Mouse (Mus musculus) hindbrain, embryonic 16.5 days (tissue): ENCODE results near the gene Hcrtr1. TPM values are rescaled to one million over a fixed set of nuclear protein-coding genes. Genes with fewer than 3 reads are reported as not detected.

Source experiments
- ATAC-seq: fragments of 200-750 bp; cut with Nextera tagmentation; 2 replicates; pipeline ENCODE4 v1.8.0; 2017; ENCODE audit warnings: moderate TSS enrichment, moderate library complexity
- H3K27ac ChIP-seq: fragments of 300-500 bp; sonication (generic); 2 replicates; pipeline ENCODE4 v1.5.1; 2014; ENCODE audit warnings: low read depth, mild to moderate bottlenecking, control low read depth, low read length, moderate library complexity
- H3K27me3 ChIP-seq: fragments of 300-500 bp; sonication (generic); replicated peaks from 2 replicates; pipeline ENCODE4 v1.6.1; 2014; ENCODE audit warnings: low read length; ENCODE audit not compliant: control insufficient read depth, insufficient read depth
- H3K36me3 ChIP-seq: fragments of 300-500 bp; sonication (generic); 2 replicates; pipeline ENCODE4 v1.6.1; 2014; ENCODE audit warnings: mild to moderate bottlenecking, low read length, moderate library complexity, mixed read lengths; ENCODE audit not compliant: control insufficient read depth, insufficient read depth
- H3K4me1 ChIP-seq: fragments of 300-500 bp; sonication (generic); 2 replicates; pipeline ENCODE4 v1.6.1; 2014; ENCODE audit warnings: low read depth, low read length; ENCODE audit not compliant: control insufficient read depth, insufficient read depth
- H3K4me2 ChIP-seq: fragments of 300-500 bp; sonication (generic); 2 replicates; pipeline ENCODE4 v1.6.1; 2014; ENCODE audit warnings: mild to moderate bottlenecking, low read length, control low read depth, moderate library complexity
- H3K4me3 ChIP-seq: fragments of 300-500 bp; sonication (generic); 2 replicates; pipeline ENCODE4 v1.5.1; 2014; ENCODE audit warnings: mild to moderate bottlenecking, low read length, control low read depth, moderate library complexity
- H3K9ac ChIP-seq: fragments of 300-500 bp; sonication (generic); 2 replicates; pipeline ENCODE4 v1.6.1; 2014; ENCODE audit warnings: low read depth, mild to moderate bottlenecking, control low read depth, low read length, moderate library complexity
- H3K9me3 ChIP-seq: fragments of 300-500 bp; sonication (generic); 2 replicates; pipeline ENCODE4 v1.6.1; 2014; ENCODE audit warnings: mild to moderate bottlenecking, low read length, moderate library complexity; ENCODE audit not compliant: control insufficient read depth
- WGBS: fragments of 180-500 bp; shearing (Covaris S2); extraction: QIAGEN DNeasy Blood & Tissue Kit; methylation state at CpG from one replicate; pipeline ENCODE4 v1.1.7; 2014; 5-methylcytosine and 5-hydroxymethylcytosine counted together
- polyA plus RNA-seq: library from polyadenylated mRNA; unstranded; fragments of >200 nt; fragmentation: Nextera tagmentation; extraction: Ambion mirVana; gene quantifications from 2 replicates; pipeline ENCODE4 v1.2.1, GENCODE M21; 2015

Hcrtr1 gene
- polyA plus RNA-seq, 1 experiment from 2014 or later: 8.6 TPM

GRCm38 (mm10) chr4:130102111-130102651 is 37.0 kb downstream of the Hcrtr1 start, which contains the start of gene Pef1:
Pef1 (plus strand) TSS chr4:130102558.
- H3K9me3 ChIP-seq: no peaks in the 10 kb centered on the region
- no peak for ATAC-seq
- no peaks in the 10 kb centered on the region; the same call in 1 of the 2 replicates for H3K27me3 ChIP-seq
- H3K4me2 ChIP-seq: no peak within 1 kb of the TSS
- H3K27ac ChIP-seq: no peak within 1 kb of the TSS
- H3K9ac ChIP-seq: no peak within 1 kb of the TSS
- 3% methylated on average over 6 of the region's 6 CpGs for WGBS
- peaks cover 6% of the 10 kb centered on the region for H3K4me1 ChIP-seq
- H3K36me3 ChIP-seq: no peaks in the 10 kb centered on the region
- no peak within 1 kb of the TSS for H3K4me3 ChIP-seq

- no peak overlapping the region for H3K4me3 ChIP-seq
- peak; percentile 69 for ATAC-seq
Measured at GRCm38 (mm10) chr4:130101183-130101582, 38.0 kb downstream of the Hcrtr1 start.

GRCm38 (mm10) chr4:130095137-130095536 is 44.0 kb downstream of the Hcrtr1 start:
- no peaks in the 10 kb centered on the region for H3K36me3 ChIP-seq
- H3K4me1 ChIP-seq: no peaks in the 10 kb centered on the region
- H3K4me3 ChIP-seq: no peak overlapping the region
- H3K9me3 ChIP-seq: no peaks in the 10 kb centered on the region
- no peak overlapping the region for H3K9ac ChIP-seq
- H3K27me3 ChIP-seq: no peaks in the 10 kb centered on the region; the same call in 1 of the 2 replicates
- 45% methylated on average over 3 of the region's 3 CpGs for WGBS
- no peak overlapping the region for H3K27ac ChIP-seq
- no peak overlapping the region for H3K4me2 ChIP-seq
- no peak for ATAC-seq

More at GRCm38 (mm10) chr4:130101183-130101582, 38.0 kb downstream of the Hcrtr1 start:
- 18% methylated on average over 8 of the region's 8 CpGs for WGBS
- Histone ChIP-seq H3K9ac (no peak overlapping the region), H3K27ac (no peak overlapping the region), H3K27me3 (no peaks in the 10 kb centered on the region; the same call in 1 of the 2 replicates), H3K4me2 (no peak overlapping the region), H3K9me3 (no peaks in the 10 kb centered on the region), H3K4me1 (peaks cover 6% of the 10 kb centered on the region), H3K36me3 (no peaks in the 10 kb centered on the region)

GRCm38 (mm10) chr4:130087293-130087692 is 51.9 kb downstream of the Hcrtr1 start:
- no peak overlapping the region for H3K4me2 ChIP-seq
- peaks cover 4% of the 10 kb centered on the region for H3K27me3 ChIP-seq
- no peak overlapping the region for H3K4me3 ChIP-seq
- peaks cover 14% of the 10 kb centered on the region for H3K4me1 ChIP-seq
- H3K27ac ChIP-seq: no peak overlapping the region
- H3K9ac ChIP-seq: no peak overlapping the region
- no peaks in the 10 kb centered on the region for H3K36me3 ChIP-seq
- WGBS: 14% methylated on average over 7 of the region's 7 CpGs
- ATAC-seq: peak; percentile 76
- H3K9me3 ChIP-seq: no peaks in the 10 kb centered on the region

- Histone ChIP-seq H3K9me3 (no peaks in the 10 kb centered on the region), H3K27me3 (peaks cover 4% of the 10 kb centered on the region), H3K36me3 (no peaks in the 10 kb centered on the region), H3K4me2 (no peak overlapping the region), H3K4me3 (no peak overlapping the region), H3K4me1 (peaks cover 25% of the 10 kb centered on the region), H3K9ac (no peak overlapping the region), H3K27ac (no peak overlapping the region)
- 70% methylated on average over 12 of the region's 12 CpGs for WGBS
- ATAC-seq: no peak
Measured at GRCm38 (mm10) chr4:130085246-130085820, 53.8 kb downstream of the Hcrtr1 start.

- no peak for ATAC-seq
- Histone ChIP-seq H3K27ac (no peak overlapping the region), H3K9ac (no peak overlapping the region), H3K4me2 (no peak overlapping the region), H3K9me3 (no peaks in the 10 kb centered on the region), H3K36me3 (no peaks in the 10 kb centered on the region), H3K4me3 (no peak overlapping the region), H3K27me3 (peaks cover 4% of the 10 kb centered on the region), H3K4me1 (peaks cover 25% of the 10 kb centered on the region)
- 37% methylated on average over 7 of the region's 7 CpGs for WGBS
Measured at GRCm38 (mm10) chr4:130084331-130084945, 54.7 kb downstream of the Hcrtr1 start.

GRCm38 (mm10) chr4:130082211-130082610 is 56.9 kb downstream of the Hcrtr1 start:
- H3K27ac ChIP-seq: no peak overlapping the region
- no peaks in the 10 kb centered on the region for H3K36me3 ChIP-seq
- H3K27me3 ChIP-seq: no peaks in the 10 kb centered on the region; the same call in 1 of the 2 replicates
- ATAC-seq: no peak
- no peak overlapping the region for H3K4me3 ChIP-seq
- H3K4me2 ChIP-seq: no peak overlapping the region
- H3K9me3 ChIP-seq: no peaks in the 10 kb centered on the region
- H3K4me1 ChIP-seq: peaks cover 32% of the 10 kb centered on the region
- 49% methylated on average over 9 of the region's 9 CpGs for WGBS
- no peak overlapping the region for H3K9ac ChIP-seq

GRCm38 (mm10) chr4:130081345-130082190 is 57.6 kb downstream of the Hcrtr1 start:
- Histone ChIP-seq H3K9me3 (no peaks in the 10 kb centered on the region), H3K4me2 (peak overlapping the region; percentile 2; the same call in 1 of the 2 replicates), H3K36me3 (no peaks in the 10 kb centered on the region), H3K27me3 (no peaks in the 10 kb centered on the region; the same call in 1 of the 2 replicates), H3K9ac (no peak overlapping the region), H3K4me1 (peaks cover 36% of the 10 kb centered on the region), H3K27ac (peak overlapping the region; percentile 47; the same call in 1 of the 2 replicates), H3K4me3 (no peak overlapping the region)
- 64% methylated on average over 19 of the region's 19 CpGs for WGBS
- ATAC-seq: peak; percentile 92
